Mouse (Mus musculus) stomach, embryonic 15.5 days (tissue): ENCODE data around the gene Gpr108. TPM values are rescaled to one million over a fixed set of nuclear protein-coding genes. Genes with fewer than 3 reads are reported as not detected.
A peak's percentile ranks its signal among the peaks of the same experiment; 100 is the strongest.

ENCODE experiments used
- ATAC-seq: fragments of 200-750 bp; cut with Nextera tagmentation; 2 replicates; pipeline ENCODE4 v1.8.0; 2017; ENCODE audit warnings: low read depth, moderate number of reproducible peaks, moderate TSS enrichment; ENCODE audit not compliant: insufficient read depth, low FRiP score
- H3K27ac ChIP-seq: fragments of 300-500 bp; sonication (generic); 2 replicates; pipeline ENCODE4 v1.5.1; 2015; ENCODE audit warnings: mild to moderate bottlenecking, inconsistent platforms
- H3K27me3 ChIP-seq: fragments of 300-500 bp; sonication (generic); replicated peaks from 2 replicates; pipeline ENCODE4 v1.6.1; 2015; ENCODE audit warnings: inconsistent platforms
- H3K36me3 ChIP-seq: fragments of 300-500 bp; sonication (generic); 2 replicates; pipeline ENCODE4 v1.6.1; 2015; ENCODE audit warnings: inconsistent platforms
- H3K4me1 ChIP-seq: fragments of 300-500 bp; sonication (generic); 2 replicates; pipeline ENCODE4 v1.6.1; 2015; ENCODE audit warnings: inconsistent platforms
- H3K4me2 ChIP-seq: fragments of 300-500 bp; sonication (generic); 2 replicates; pipeline ENCODE4 v1.6.1; 2015; ENCODE audit warnings: mild to moderate bottlenecking, inconsistent platforms
- H3K4me3 ChIP-seq: fragments of 300-500 bp; sonication (generic); replicated peaks from 2 replicates; pipeline ENCODE4 v1.5.1; 2015; ENCODE audit warnings: inconsistent platforms
- H3K9ac ChIP-seq: fragments of 300-500 bp; sonication (generic); 2 replicates; pipeline ENCODE4 v1.6.1; 2015; ENCODE audit warnings: inconsistent platforms
- H3K9me3 ChIP-seq: fragments of 300-500 bp; sonication (generic); 2 replicates; pipeline ENCODE4 v1.6.1; 2016; ENCODE audit warnings: inconsistent platforms
- WGBS: fragments of 180-500 bp; shearing (Covaris S2); methylation state at CpG from one replicate; pipeline ENCODE4 v1.1.7; 2015; 5-methylcytosine and 5-hydroxymethylcytosine counted together
- polyA plus RNA-seq: library from polyadenylated mRNA; unstranded; fragments of >200 nt; fragmentation: Nextera tagmentation; extraction: Ambion mirVana; gene quantifications from 2 replicates; pipeline ENCODE4 v1.2.1, GENCODE M21; 2015

Gpr108 gene
- polyA plus RNA-seq, 1 experiment from 2014 or later, result 41.4 TPM

DNA sequence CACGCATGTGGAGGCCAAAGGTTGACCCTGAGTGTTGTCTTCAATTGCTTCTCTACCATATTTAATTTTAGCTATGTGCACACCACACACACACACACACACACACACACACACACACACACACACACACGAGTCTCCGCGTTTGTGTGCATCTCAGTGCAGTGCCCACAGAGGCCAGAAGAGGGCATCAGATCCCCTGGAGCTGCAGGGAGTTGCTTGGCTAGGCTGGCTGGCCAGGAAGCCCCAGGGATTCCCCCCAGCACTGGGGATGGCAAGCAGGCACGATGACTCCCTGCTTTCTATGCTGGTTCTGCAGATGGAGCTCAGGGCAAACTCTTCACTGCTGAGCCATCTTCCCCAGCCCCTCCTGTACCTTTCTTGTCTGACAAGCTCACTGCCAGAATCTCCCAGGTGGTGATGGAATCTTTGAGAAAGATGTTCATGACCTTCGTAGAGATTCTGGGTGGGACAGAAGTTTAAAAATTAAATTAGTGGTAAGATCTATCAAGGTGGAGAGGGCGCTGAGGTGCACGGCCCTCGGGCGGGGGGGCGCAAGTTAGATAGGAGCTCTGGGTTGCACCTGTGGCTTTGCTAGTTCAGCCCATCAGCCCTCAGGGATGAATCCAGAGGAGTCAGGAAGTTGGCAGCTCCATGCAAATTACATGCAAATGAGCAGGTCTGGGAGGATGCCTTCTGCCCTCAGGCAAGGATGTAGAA is 28.9 kb downstream of the Gpr108 start:
- ATAC-seq, result no peak
- WGBS, result 19% methylated on average over 11 of the region's 11 CpGs
- H3K4me1 ChIP-seq, result no peaks in the 10 kb centered on the region
- H3K9me3 ChIP-seq, result no peaks in the 10 kb centered on the region
- H3K27ac ChIP-seq, result no peak overlapping the region
- H3K4me2 ChIP-seq, result no peak overlapping the region
- no peaks in the 10 kb centered on the region for H3K27me3 ChIP-seq
- no peak overlapping the region for H3K9ac ChIP-seq
- no peaks in the 10 kb centered on the region for H3K36me3 ChIP-seq
- H3K4me3 ChIP-seq, result no peak overlapping the region

DNA sequence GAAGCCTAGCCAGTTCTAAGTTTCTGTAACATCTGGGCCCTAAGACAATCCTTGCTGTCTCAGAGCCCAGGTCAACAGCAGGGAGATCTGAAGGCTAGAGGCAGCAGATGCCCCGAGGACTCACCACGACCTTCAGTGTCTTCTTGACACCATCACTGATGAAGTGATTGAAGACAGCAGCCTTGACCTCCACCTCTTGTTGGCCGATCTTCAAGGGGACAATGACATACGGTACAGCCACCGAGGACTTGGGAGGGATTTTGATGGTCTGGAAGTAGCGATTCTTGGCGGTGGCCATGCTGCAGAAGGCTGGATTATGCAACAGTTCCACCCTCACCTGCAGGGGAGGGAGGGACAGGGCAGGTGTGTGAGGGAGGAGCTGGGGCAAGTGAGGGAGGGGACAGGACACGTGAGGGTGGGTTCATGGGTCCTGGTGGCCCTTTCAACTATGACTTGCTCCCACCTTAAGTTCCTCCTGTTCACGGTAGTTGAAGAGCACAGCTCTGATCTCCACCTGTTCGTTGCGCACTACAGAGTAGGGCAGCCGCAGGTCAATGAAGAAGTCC is 29.8 kb downstream of the Gpr108 start:
- Histone ChIP-seq H3K27me3 (no peaks in the 10 kb centered on the region), H3K36me3 (no peaks in the 10 kb centered on the region), H3K9me3 (no peaks in the 10 kb centered on the region), H3K4me3 (no peak overlapping the region), H3K4me1 (no peaks in the 10 kb centered on the region), H3K4me2 (no peak overlapping the region), H3K9ac (no peak overlapping the region), H3K27ac (no peak overlapping the region)
- 60% methylated on average over 12 of the region's 12 CpGs for WGBS
- ATAC-seq, result no peak

DNA sequence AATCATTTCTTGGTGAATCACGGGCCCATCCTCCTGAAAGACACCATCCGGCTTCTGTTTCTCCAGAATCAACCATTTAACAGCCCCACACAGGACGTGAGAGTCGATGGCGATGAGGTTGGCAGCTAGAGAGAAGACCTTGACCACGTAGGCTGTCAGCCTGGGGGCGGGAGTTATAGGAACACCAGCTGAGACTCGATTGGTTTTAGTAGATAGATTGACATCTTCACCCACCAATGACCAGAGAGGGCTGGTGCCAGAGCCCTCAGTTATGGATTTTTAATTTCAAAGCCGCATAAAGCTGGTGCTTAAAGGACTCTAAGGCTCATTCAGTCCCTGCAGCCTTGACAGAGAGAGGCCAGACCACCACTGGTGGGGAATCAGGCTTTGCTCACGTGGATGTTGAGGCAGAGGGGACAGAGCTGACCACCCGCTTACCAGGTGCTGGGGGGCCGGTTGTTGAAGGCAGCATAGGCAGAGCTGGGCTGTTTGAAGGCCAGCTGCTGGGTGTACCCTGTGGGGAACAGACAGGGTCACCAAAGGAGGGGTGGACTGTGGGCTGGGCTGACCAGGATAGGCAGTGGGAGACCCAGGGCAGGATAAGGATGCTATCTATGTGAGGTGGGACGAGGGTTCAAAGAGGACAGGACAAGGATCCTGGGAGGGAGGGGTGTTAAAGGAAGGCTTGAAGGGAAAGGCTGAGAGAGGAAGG is 33.4 kb downstream of the Gpr108 start:
- no peaks in the 10 kb centered on the region for H3K27me3 ChIP-seq
- no peak overlapping the region for H3K4me3 ChIP-seq
- WGBS, result 42% methylated on average over 13 of the region's 13 CpGs
- peak; percentile 49; the same call in 1 of the 2 replicates for ATAC-seq
- no peaks in the 10 kb centered on the region for H3K4me1 ChIP-seq
- no peaks in the 10 kb centered on the region for H3K36me3 ChIP-seq
- no peak overlapping the region for H3K27ac ChIP-seq
- H3K9me3 ChIP-seq, result no peaks in the 10 kb centered on the region
- no peak overlapping the region for H3K4me2 ChIP-seq
- no peak overlapping the region for H3K9ac ChIP-seq

DNA sequence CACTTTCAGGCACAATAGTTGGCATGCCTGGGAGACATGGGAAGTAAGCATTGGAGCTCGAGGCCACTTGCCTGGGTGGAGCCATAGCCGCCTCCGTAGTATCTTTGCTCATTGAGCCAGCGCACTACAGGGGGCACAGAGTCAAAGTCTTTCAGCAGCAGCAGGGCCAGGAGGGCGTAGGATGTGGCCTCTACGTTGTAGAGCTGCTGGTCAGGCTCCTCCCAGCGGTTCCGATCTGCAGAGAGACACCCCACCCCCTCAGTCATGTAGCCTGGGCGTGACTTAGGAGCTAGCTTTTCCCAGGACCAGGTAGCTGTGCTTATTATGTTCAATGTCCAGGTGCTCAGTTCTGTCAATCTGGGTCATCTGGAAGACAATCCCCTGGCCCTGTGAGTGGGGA is 36.7 kb downstream of the Gpr108 start:
- no peak overlapping the region for H3K4me2 ChIP-seq
- WGBS, result 65% methylated on average over 9 of the region's 9 CpGs

DNA sequence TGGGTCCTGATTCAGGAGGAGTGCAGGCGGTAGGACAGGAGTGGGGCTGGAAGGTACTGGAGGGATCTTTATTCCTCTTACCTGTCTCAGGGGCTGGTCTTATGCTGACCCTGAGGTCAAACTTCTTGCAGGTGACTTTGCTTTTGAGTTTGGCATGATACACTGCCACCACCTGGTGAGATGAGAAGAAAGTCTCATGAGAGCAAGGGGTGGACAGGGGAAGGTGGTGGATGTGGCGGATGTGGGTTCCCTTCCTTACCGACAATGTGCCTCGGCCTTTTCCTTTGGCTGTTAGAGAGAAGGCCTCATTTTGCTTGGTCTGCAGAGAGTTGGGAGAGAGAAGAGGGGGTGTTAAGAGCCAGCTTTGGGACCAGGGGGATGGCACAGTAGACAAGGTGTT is 38.9 kb downstream of the Gpr108 start:
- Histone ChIP-seq H3K4me1 (no peaks in the 10 kb centered on the region), H3K9ac (no peak overlapping the region), H3K27ac (no peak overlapping the region), H3K9me3 (no peaks in the 10 kb centered on the region), H3K36me3 (no peaks in the 10 kb centered on the region), H3K4me3 (no peak overlapping the region), H3K4me2 (no peak overlapping the region), H3K27me3 (no peaks in the 10 kb centered on the region)
- no peak for ATAC-seq
- WGBS, result 62% methylated on average over 4 of the region's 4 CpGs

More for the DNA sequence above, 36.7 kb downstream of the Gpr108 start:
- H3K9me3 ChIP-seq, result no peaks in the 10 kb centered on the region
- no peak overlapping the region for H3K9ac ChIP-seq
- no peaks in the 10 kb centered on the region for H3K27me3 ChIP-seq
- no peaks in the 10 kb centered on the region for H3K4me1 ChIP-seq
- no peak overlapping the region for H3K27ac ChIP-seq
- ATAC-seq, result no peak
- no peaks in the 10 kb centered on the region for H3K36me3 ChIP-seq
- no peak overlapping the region for H3K4me3 ChIP-seq

DNA sequence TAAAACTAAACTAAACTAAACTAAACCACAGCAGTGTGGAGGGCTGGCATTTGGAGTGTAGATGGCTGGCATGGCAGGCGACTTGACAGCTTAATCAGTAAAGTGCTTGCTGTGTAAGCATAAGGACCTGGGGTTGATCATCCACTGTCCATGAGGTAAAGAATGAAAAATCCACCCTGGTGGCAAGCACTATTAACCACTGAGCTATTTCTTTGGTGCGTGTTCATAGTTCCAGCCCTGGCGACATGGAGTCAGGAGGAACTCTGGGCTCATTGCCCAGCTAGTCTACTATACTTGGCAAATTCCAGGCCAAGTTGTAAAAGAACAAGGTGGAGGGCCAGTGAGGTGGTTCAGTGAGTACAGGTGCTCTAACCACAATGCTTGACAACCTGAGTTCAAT is 40.3 kb downstream of the Gpr108 start:
- Histone ChIP-seq H3K4me2 (no peak overlapping the region), H3K4me1 (no peaks in the 10 kb centered on the region), H3K27me3 (no peaks in the 10 kb centered on the region), H3K9ac (no peak overlapping the region), H3K4me3 (no peak overlapping the region), H3K27ac (no peak overlapping the region), H3K36me3 (no peaks in the 10 kb centered on the region), H3K9me3 (no peaks in the 10 kb centered on the region)
- WGBS, result 80% methylated on average over 3 of the region's 3 CpGs
- ATAC-seq, result no peak

DNA sequence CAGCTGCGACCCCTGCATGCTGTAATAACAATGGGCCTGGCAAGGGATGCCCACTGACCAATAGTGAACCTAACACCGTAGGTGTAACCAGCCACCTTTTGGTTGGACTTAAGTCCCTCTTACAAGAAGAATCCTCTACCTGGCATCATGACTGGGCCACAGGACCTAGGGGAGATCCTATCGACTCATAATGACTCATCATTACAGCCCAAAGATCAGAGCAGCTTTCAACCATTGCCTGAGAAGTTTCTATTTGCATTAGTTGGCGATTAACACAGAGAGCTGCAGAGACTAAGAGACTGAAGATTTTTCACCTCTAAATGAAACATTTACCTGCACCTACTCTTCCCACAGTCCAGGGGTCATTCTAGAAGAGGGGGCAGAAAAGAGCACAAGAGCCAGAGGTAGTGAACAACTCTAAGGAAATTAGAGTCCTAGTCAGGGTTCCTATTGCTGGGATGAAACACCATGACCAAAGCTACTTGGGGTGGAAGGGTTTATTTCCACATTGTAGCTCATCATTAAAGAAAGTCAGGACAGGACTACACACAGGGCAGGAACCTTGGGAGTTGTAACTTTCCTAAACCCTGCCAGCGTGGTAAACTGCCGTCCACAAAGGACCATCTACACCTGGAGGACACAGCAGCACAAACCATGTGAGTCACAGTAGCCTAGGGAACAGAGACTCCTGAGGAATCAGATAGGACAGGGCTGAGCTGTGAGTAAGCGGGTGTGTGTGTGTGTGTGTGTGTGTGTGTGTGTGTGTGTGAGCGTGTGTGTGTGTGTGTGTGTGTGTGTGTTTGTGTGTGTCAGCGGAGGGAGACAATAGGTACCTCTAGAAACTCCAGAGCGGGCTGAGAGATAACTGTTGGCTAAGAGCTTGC is 46.2 kb downstream of the Gpr108 start:
- Histone ChIP-seq H3K36me3 (no peaks in the 10 kb centered on the region), H3K9ac (no peak overlapping the region), H3K4me3 (no peak overlapping the region), H3K4me1 (no peaks in the 10 kb centered on the region), H3K27me3 (no peaks in the 10 kb centered on the region), H3K4me2 (no peak overlapping the region), H3K27ac (no peak overlapping the region), H3K9me3 (no peaks in the 10 kb centered on the region)
- peak; percentile 57; the same call in 1 of the 2 replicates for ATAC-seq
- 71% methylated on average over 10 of the region's 10 CpGs for WGBS

DNA sequence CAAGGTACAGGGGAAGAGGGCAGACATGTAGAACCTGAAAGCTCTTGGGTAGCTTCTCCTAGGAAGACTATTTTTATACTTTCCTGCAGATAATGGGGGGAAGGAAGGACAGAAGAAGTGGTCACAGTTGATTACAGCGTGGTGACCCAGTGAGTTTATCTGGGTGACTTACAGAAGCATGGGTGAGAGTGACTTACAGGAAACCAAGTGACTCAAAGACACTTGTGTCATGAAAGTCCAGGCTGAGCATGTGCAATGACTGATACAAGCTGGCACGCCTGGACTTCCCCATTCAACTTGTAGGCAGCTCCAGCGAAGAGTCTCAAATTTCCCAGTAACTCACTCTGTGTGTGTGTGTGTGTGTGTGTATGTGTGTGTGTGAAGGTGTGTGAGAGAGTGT is 50.0 kb downstream of the Gpr108 start:
- Histone ChIP-seq H3K9me3 (no peaks in the 10 kb centered on the region), H3K4me1 (no peaks in the 10 kb centered on the region), H3K27me3 (no peaks in the 10 kb centered on the region), H3K9ac (no peak overlapping the region), H3K27ac (no peak overlapping the region), H3K4me3 (no peak overlapping the region), H3K36me3 (no peaks in the 10 kb centered on the region), H3K4me2 (no peak overlapping the region)
- WGBS, result 76% methylated on average over 3 of the region's 3 CpGs
- ATAC-seq, result no peak

DNA sequence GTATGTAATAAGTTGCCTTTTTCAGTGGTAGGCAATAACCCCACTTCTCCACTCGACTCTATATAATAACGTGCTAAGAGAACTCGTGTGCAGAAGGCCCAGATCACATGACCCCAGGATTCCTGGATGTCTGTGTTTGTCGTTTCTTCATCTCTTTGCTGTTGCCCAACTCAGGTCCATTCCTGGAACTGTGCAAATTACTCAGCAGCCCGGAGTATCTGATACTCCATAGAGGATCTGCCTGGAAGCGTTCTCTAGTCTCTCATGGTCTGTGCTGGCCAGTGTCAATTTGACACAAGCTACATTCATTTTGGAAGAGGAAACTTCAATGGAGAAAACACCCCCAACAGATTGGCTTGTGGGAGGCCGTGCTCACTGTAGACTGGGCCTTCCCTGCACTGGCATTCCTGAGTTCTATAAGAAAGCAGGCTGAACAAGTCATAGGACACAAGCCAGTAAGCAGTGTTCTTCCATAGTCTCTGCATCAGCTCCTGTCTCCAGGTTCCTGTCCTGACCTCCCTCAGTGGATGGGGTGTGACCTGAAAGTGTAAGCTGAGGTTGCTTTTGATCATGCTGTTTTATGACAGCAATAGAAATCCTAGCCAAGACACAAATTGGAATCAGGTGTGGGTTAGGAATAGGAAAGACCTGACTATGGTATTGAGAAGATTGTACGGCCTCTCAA is 52.8 kb downstream of the Gpr108 start:
- Histone ChIP-seq H3K4me2 (no peak overlapping the region), H3K4me1 (no peaks in the 10 kb centered on the region), H3K4me3 (no peak overlapping the region), H3K9me3 (no peaks in the 10 kb centered on the region), H3K9ac (no peak overlapping the region), H3K36me3 (no peaks in the 10 kb centered on the region), H3K27me3 (no peaks in the 10 kb centered on the region), H3K27ac (no peak overlapping the region)
- no peak for ATAC-seq
- 74% methylated on average over 8 of the region's 8 CpGs for WGBS

DNA sequence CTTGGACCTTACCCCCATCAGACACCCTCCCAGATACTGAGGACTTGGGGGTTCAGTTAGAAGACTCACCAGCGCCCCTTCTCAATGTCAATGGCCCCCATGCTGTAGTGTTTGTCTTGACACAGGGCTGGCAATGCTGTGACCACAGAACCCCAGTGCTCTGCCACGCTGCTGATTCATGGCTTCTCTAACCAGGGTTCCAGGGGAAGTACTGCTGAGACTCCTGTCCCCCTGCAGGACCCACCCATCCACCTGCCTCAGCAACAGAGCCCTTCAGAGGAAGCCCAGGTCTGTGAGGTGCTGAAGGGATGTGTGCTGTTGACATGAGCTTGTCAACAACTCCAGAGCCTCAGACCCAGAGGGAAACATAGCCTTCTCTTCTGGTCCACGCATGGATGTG is 53.5 kb downstream of the Gpr108 start:
- Histone ChIP-seq H3K4me2 (no peak overlapping the region), H3K9me3 (no peaks in the 10 kb centered on the region)
- ATAC-seq, result no peak

DNA sequence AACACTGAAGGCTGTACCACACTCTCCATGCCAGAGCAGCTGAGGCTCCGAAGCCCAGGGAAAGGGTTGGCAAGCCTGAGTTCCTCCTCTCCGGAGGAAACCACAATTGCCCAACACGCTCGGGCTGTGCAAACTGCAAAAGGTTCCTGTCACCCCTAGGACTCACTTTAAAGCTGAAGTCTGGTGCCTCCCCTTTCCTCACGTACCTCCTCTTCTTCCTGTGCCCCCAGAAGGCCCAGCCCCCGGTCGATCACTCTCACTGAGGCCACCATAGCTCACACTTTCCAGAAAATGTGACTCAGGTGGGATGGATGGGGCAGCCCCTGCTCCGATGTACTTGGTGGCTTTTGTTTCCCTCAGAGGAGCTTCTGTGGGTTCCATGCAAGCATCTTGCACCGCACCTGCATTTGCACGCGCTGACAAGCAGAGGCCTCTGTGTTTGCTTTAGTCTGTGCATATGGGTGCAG is 54.2 kb downstream of the Gpr108 start, which contains the start of gene Tnfsf14:
Gene Tnfsf14 (minus strand): TSS at position 137 of the 467 bp plus-strand sequence.
- WGBS, result 66% methylated on average over 11 of the region's 11 CpGs
- H3K27me3 ChIP-seq, result no peaks in the 10 kb centered on the region
- no peak for ATAC-seq
- H3K9ac ChIP-seq, result no peak within 1 kb of the TSS
- no peaks in the 10 kb centered on the region for H3K9me3 ChIP-seq
- no peaks in the 10 kb centered on the region for H3K36me3 ChIP-seq
- no peak within 1 kb of the TSS for H3K27ac ChIP-seq
- no peak within 1 kb of the TSS for H3K4me3 ChIP-seq
- no peak within 1 kb of the TSS for H3K4me2 ChIP-seq
- H3K4me1 ChIP-seq, result no peaks in the 10 kb centered on the region

More for the DNA sequence above, 53.5 kb downstream of the Gpr108 start:
- Histone ChIP-seq H3K4me1 (no peaks in the 10 kb centered on the region), H3K36me3 (no peaks in the 10 kb centered on the region), H3K4me3 (no peak overlapping the region), H3K27ac (no peak overlapping the region), H3K9ac (no peak overlapping the region), H3K27me3 (no peaks in the 10 kb centered on the region)
- WGBS, result 85% methylated on average over 3 of the region's 3 CpGs
